15 mouse cellular contexts compared by ENCODE assay signal in the genomic region with DNA sequence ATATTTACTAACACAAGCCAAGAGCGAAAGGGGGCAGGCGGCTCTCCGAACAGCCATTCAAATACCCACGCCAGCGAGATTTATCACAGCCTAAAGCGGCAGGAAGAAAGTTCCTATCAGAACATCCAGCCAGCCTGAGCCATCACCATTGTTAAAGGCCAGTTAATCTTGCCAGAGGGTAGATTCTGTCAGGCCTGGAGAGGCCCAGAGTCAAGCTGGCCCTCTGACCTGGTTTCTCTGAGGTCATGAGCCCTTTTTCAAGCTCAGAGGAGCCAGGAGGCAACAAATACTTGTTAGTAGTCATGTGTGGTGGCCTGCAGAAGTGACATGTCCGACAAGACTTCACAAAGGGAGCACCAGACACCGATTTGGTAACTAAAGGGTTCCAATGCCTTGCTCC. TPM values are rescaled to one million over a fixed set of nuclear protein-coding genes. Genes with fewer than 3 reads are reported as not detected.
DNase-seq lines count a peak whose midpoint lies in the region; ATAC-seq lines count a peak whose summit lies in the region.
"Had no signal": no experiment of that assay in that cellular context is flagged by ENCODE, and none has a peak within 500 bp of the region (broad histone marks: within the 10 kb centered on the region; RNA-seq: fewer than 3 reads in every experiment).

No protein-coding gene starts in this region.

- no peak overlapping the region for H3K9ac ChIP-seq in heart, embryonic 15.5 days
- no peak overlapping the region for H3K9ac ChIP-seq in kidney, embryonic 16.5 days (replicated peaks; ENCODE audit: low read length)
- H3K9ac ChIP-seq: intestine, embryonic 15.5 days; limb, embryonic 12.5 days had no signal

- H3K27ac ChIP-seq in heart, embryonic 15.5 days: peak overlapping the region; percentile 43
- H3K27ac ChIP-seq in kidney, embryonic 16.5 days (ENCODE audit: low read length): peak overlapping the region; percentile 27; the same call in 1 of the 2 replicates
- H3K27ac ChIP-seq in limb, embryonic 10.5 days: 0 out of 2 replicates have a peak overlapping the region, but pooled peaks have one; percentile 39
- H3K27ac ChIP-seq: intestine, embryonic 15.5 days; left cerebral cortex, adult 2 months; limb, embryonic 12.5 days had no signal

- no peaks in the 10 kb centered on the region for H3K36me3 ChIP-seq in heart, embryonic 15.5 days
- no peaks in the 10 kb centered on the region for H3K36me3 ChIP-seq in kidney, embryonic 16.5 days (ENCODE audit: insufficient read depth, low read length)
- no peaks in the 10 kb centered on the region for H3K36me3 ChIP-seq in limb, embryonic 10.5 days
- H3K36me3 ChIP-seq: intestine, embryonic 15.5 days; limb, embryonic 12.5 days had no signal

- peaks cover 37% of the 10 kb centered on the region for H3K4me1 ChIP-seq in heart, embryonic 15.5 days (replicated peaks)
- peaks cover 25% of the 10 kb centered on the region for H3K4me1 ChIP-seq in kidney, embryonic 16.5 days (ENCODE audit: insufficient read depth, low read length)
- peaks cover 47% of the 10 kb centered on the region for H3K4me1 ChIP-seq in limb, embryonic 10.5 days

- WGBS in heart, embryonic 15.5 days: 42% methylated on average over 8 of the region's 8 CpGs
- 53% methylated on average over 8 of the region's 8 CpGs for WGBS in kidney, embryonic 16.5 days
- 35% methylated on average over 8 of the region's 8 CpGs for WGBS in limb, embryonic 10.5 days

- peak; percentile 16 to 42 for DNase-seq in cerebellum, postnatal 14 days
- DNase-seq in cerebellum, postnatal 36 days: no peak
- no peak for DNase-seq in heart, postnatal 25 days (ENCODE audit: low spot score)
- no peak for DNase-seq in kidney, adult 9 months
- DNase-seq in limb, embryonic 10.5 days (ENCODE audit: low spot score): no peak
- DNase-seq in right cerebral cortex, postnatal 36 days (ENCODE audit: low spot score in 2 of 2): no peak
- DNase-seq: adrenal gland, postnatal 25 days; lung, postnatal 14 days; thymus, postnatal 14 days had no signal

- no peak overlapping the region for H3K4me2 ChIP-seq in heart, embryonic 15.5 days
- H3K4me2 ChIP-seq in kidney, embryonic 16.5 days (replicated peaks; ENCODE audit: low read depth, low read length): no peak overlapping the region
- H3K4me2 ChIP-seq: intestine, embryonic 15.5 days; limb, embryonic 12.5 days had no signal

- no peak overlapping the region for H3K4me3 ChIP-seq in heart, embryonic 15.5 days
- H3K4me3 ChIP-seq in kidney, embryonic 16.5 days (ENCODE audit: low read length): no peak overlapping the region
- no peak overlapping the region for H3K4me3 ChIP-seq in limb, embryonic 10.5 days
- H3K4me3 ChIP-seq: intestine, embryonic 15.5 days; left cerebral cortex, adult 2 months; limb, embryonic 12.5 days had no signal

- intact Hi-C loops in heart, postnatal 25 days (cut with DNase I): no loop called here

- H3K9me3 ChIP-seq in heart, embryonic 15.5 days (replicated peaks): no peaks in the 10 kb centered on the region
- no peaks in the 10 kb centered on the region for H3K9me3 ChIP-seq in kidney, embryonic 16.5 days (ENCODE audit: low read length)
- no peaks in the 10 kb centered on the region for H3K9me3 ChIP-seq in limb, embryonic 10.5 days (replicated peaks)
- H3K9me3 ChIP-seq: intestine, embryonic 15.5 days; limb, embryonic 12.5 days had no signal

- ATAC-seq in heart, embryonic 15.5 days (replicated peaks; ENCODE audit: insufficient number of reproducible peaks, insufficient read depth, low FRiP score, low read depth): no peak
- ATAC-seq in kidney, embryonic 16.5 days (ENCODE audit: low FRiP score, low TSS enrichment): no peak
- ATAC-seq: intestine, embryonic 15.5 days had no signal

- no peaks in the 10 kb centered on the region for H3K27me3 ChIP-seq in heart, embryonic 15.5 days
- no peaks in the 10 kb centered on the region for H3K27me3 ChIP-seq in kidney, embryonic 16.5 days (ENCODE audit: insufficient read depth, low read length)
- no peaks in the 10 kb centered on the region for H3K27me3 ChIP-seq in limb, embryonic 10.5 days (ENCODE audit: low read depth, poor library complexity, severe bottlenecking)
- H3K27me3 ChIP-seq: CH12.LX; intestine, embryonic 15.5 days; limb, embryonic 12.5 days had no signal

RNA-seq across cellular contexts. Expression of a gene that starts 28.3 kb away (rescaled TPM):
- 5.1 and 6.6 TPM in 2 replicates for polyA plus RNA-seq in heart, embryonic 15.5 days (2015; fragmentation: Nextera tagmentation; extraction: Ambion mirVana)
- total RNA-seq in heart, postnatal 25 days (2021): 10 to 100 TPM; 21.0 to 25.0 TPM
- 3.5 and 3.7 TPM in 2 replicates for polyA plus RNA-seq in kidney, embryonic 16.5 days (2015; fragmentation: Nextera tagmentation; extraction: Ambion mirVana)
- polyA plus RNA-seq in limb, embryonic 10.5 days (2016; fragmentation: Nextera tagmentation; extraction: Ambion mirVana): 1.6 and 2.0 TPM in 2 replicates

Comparison
In these comparisons a context has a peak if more than half of its experiments do, and no peak if none do; other contexts are left out.
1. DNase-seq: peak in cerebellum, postnatal 14 days (2 of 2); none in cerebellum, postnatal 36 days (0 of 2), heart, postnatal 25 days (single experiment), kidney, adult 9 months (single experiment), limb, embryonic 10.5 days (single experiment) and right cerebral cortex, postnatal 36 days (0 of 2).
2. Peak in every context shown above with its lines, with median percentiles within 50 percentile points of each other: H3K27ac ChIP-seq.